Mouse (Mus musculus): ENCODE data around the gene Fance. TPM values are rescaled to one million over a fixed set of nuclear protein-coding genes. Genes with fewer than 3 reads are reported as not detected.
"Not testable (repeated sequence)": the region's sequence is repeated elsewhere in the genome, so short reads cannot be mapped to it uniquely, and the experiment has no call there.

The Fance gene
- total RNA-seq, 2 experiments from 2014 or later, result 25.2 to 27.9 TPM

DNA sequence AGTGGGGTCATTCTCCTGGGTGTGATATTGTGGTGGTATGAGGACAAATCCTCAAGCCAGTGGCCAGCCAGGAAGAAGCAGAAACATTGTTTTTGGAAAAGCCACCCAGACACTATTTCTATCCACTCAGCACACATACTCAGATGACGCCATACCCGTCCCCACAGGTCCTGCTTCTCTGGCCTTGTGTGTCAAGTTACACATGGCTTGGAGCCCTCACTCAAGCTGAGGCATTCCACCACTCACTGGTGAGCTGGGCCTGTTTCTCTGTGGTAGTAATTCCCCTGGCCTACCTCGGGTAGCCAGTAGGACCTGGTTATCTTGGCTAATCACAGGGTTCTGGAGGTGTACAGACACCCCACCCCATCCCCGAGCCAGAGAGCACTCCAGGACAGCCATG, 19.6 kb upstream of the Fance start:
- no peak for DNase-seq

DNA sequence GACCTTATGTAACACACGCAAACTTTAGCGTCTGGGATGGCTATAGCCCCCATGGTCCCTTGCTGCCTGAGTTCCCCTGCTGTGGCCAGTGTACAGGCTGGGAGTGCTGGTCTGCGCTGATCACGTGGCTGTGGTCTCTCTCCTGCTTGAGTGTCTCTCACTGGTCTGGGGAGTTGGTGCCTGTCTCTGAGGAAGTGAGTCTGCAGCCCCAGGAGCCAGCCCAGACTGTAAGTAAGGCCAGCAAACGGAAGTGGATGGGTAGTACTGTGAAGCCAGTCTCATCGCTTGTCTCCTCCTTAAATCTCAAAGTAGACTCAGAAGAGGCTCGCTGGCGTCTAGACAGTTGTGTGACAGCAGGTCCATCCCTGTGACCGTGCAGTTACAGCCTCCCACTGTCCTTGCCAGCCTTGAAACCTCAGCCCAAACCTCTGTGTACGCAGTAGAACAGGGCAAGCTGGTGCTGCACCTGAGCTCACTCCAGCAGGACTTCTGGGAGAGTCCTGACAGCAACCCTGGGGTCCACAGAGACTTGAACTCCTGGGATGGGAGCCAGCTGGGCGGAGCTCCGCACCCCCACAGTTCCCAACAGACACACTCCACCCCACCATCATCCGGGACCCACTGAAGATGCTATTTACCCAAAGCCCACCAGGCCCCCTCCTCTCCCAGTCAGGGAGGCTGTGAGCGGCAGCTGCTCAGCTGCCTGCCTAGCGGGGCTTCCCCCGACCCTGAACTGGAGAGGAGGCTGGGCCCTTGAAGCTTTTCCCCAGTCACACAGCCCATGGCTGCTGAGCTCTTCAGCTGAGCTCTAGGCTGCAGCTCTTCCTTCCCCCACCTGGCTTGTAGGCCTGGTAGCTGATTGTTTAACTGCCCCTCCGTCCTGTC, 18.6 kb upstream of the Fance start:
- peak in 1 of 2 experiments; percentile 34 for DNase-seq

DNA sequence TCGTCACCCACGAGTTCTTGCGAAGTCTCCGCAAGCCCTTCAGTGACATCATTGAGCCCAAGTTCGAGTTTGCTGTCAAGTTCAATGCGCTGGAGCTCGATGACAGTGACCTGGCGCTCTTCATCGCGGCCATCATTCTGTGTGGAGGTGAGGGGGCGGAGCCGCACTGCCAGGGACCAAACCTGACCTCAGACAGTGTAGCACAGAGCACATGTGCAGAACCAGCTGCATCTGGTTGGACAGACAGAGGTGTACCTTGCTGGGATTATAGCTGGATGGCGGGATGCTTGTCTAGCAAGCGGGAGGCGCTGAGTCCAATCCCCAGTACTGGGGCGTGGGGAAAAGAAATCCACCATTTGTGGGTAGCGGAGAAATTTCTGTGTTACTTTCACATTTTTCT, 14.4 kb upstream of the Fance start:
- no peak for DNase-seq

DNA sequence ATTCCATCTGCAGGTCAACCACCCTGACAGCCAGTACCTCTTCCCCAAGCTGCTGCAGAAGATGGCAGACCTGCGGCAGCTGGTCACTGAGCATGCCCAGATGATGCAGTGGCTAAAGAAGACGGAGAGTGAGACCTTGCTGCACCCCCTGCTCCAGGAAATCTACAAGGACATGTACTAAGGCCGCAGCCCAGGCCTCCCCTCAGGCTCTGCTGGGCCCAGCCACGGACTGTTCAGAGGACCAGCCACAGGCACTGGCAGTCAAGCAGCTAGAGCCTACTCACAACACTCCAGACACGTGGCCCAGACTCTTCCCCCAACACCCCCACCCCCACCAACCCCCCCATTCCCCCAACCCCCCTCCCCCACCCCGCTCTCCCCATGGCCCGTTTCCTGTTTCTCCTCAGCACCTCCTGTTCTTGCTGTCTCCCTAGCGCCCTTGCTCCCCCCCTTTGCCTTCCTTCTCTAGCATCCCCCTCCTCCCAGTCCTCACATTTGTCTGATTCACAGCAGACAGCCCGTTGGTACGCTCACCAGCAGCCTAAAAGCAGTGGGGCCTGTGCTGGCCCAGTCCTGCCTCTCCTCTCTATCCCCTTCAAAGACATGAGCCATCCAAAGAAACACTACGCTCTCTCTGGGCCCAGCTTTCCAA, 13.5 kb upstream of the Fance start:
- DNase-seq, result no peak

DNA sequence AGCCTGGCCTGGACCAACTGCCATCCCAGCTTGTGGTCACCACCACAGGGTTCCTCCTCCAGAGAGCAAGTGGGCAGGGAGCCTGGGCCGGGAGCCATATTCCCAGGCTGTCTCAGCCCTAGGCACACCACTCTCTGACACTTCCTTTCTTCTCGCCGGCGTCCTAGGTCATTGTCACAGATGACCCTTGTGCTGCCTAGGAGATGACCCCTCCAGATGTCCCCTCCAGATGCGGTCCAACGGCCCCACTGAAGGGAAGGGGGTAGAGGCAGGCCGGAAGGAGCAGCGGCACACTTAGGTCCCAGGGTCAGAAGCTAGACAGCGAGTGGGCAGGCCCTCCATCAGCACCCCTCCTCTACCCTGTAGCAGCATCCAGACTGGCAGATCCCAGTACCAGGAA, 13.0 kb upstream of the Fance start:
- no peak for DNase-seq

DNA sequence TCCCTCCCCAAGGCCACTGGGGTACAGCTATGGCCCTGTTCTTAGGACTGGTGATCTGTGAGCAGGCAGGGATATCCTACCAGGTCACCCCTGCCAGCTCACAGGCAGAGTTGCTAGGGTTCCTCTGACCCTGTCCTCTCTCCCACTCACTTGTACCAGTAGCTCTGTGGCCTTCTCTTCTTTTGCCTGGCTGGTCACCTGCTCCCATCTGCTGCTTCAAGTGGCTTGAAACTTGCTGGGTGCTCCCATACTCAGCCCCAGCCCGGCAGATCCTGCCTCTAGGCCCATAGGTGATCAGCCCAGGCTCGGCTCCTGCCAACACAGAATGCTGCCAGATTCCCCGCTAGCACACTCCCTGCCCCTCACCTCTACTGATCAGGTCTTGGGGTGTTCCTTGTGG, 12.5 kb upstream of the Fance start:
- DNase-seq, result no peak

DNA sequence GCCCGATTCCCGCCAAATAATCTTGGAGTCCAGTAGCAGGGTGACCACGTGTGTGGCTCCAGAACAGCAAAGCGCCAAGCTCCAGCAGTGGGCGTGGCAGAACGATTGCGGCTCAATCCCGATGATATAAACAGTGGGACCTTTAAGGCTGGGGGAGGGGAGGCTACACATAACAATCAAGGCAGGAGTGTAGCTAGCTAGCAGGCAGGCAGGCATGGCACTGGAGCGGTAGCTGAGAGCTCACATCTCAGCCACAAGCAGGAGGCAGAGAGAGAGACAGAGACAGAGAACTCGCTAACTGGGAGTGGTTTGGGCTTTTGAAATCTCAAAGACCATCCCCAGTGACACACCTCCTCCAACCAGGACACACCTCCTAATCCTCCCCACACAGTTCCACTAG, 8.1 kb upstream of the Fance start:
- DNase-seq, result no peak

DNA sequence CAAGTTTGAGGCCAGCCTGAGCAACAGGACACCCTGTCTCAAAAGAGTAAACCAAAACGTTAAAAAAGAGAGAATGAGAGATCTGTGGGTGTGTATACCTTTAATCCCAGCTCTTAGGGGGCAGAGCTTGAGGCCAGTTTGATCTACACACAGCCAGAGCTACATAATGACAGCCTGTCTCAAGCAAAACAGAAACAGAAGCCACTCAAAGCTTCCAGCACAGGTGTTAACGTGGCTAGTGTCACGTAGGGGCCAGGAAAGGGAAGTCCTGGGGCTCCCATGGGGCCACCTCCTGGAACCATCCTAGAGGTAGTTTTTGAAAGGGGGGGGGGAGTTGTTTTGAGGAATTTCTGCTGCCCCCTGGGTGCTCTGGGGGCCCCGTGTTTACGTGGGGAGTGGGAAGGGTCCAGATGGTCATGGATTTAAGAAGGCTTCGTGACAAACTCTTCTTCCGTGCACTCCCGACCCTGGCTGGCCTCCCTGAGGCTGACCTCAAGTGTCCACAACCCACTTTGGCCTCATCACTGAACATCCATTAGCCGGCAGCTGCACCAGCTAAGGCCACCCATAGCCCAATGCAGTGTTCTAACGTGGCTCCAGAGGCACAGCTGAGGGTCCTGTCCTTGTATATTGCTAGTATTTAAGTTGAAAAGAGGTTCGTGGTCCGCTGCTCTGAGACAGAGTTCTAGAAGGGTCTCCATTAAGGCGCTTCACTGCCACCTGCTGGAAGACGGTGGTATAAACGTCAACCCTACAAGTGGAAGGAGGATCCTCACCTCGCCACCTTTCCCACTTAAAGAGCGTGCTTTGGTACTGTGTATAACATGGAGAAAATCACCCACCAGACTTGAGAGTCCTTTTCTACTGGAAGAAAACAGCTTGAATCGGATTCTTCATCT, 4.8 kb upstream of the Fance start:
- peak; percentile 75 to 86 for DNase-seq

DNA sequence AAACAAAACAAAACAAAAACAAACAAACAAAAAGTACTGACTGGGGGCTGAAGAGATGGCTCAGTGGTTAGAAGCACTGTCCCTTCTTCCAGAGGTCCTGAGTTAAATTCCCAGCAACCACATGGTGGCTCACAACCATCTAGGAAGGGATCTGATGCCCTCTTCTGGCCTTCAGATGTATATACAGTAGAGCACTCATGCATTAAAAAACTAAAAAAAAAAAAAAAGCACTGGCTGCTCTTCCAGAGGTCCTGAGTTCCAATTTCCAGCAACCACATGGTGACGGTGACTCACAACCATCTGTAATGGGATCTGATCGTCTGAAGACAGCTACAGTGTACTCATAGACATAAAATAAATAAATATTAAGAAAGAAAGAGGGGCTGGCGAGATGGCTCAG, 2.5 kb upstream of the Fance start:
- DNase-seq, result no peak

DNA sequence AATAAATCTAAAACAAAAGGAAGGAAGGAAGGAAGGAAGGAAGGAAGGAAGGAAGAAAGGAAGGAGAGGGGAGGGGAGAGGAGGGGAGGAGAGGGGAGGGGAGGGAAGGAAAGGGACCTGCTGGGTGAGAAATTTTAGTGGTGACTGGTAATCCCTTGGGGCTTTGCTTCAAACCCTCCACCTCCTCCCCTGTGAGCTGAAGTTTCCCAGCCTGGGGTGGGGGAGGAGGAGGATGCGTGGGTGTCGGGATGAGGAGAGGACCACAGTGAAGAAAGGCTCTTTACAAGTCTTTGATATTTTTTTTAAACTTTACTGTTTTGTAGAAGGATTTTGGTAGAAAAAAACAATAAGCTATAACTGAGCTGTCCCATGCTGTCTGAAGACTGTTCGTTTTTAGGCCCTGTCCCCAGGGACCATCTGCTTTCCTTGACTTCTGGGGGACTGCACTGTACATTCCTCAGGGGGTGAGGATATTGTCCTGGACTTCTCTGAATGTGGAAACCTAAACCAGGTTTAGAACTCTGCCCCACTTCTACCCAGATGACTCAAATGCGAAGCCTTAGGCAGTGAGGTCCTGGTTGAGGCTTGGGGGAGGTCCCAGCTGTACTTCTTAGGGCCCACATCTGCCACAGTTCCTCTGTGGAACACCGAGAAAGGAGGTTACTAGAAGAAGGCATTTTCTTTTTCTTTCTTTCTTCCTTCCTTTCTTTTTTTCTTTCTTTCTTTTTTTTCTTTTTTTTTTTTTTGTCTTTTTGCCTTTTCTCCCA, 1.8 kb upstream of the Fance start:
- DNase-seq, result no peak

DNA sequence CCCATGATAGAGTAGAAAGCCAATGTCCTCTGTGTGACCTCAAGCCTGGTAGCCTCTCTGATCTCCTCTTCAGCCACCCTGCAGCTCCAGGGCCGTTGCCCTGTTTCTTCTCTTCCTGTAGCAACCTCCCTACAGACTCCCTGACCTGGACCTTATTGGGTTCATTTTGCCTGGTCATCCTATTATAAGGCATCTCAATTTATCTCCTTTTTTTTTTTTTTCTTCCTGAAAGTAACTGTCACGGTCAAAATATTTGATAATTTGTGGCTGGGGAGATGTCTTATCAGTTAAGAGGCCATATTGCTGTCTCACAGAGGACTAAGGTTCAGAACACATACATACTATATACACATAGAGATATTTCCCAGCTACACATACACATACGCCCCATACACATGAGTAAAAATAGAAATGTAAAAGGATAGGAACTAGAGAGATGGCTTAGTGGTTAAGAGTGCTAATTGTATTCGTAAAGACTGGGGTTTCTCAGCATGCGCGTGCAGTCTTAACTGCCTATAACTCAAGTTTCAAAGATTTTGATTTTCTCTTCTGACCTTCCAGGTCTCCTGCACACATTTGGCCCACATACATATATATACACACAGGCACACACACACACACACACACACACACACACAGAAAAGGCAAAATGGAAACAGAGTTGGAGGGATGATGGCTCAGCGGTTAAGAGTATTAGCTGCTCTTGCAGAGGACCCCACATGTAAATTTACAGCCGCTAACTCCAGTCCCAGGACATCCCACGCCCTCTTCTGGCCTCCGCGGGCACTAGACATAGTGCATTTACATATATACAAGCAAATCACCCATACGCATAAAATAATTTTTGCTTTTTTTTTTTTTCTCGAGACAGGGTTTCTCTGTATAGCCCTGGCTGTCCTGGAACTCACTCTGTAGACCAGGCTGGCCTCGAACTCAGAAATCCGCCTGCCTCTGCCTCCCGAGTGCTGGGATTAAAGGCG, 797 bp upstream of the Fance start:
- DNase-seq, result no peak

DNA sequence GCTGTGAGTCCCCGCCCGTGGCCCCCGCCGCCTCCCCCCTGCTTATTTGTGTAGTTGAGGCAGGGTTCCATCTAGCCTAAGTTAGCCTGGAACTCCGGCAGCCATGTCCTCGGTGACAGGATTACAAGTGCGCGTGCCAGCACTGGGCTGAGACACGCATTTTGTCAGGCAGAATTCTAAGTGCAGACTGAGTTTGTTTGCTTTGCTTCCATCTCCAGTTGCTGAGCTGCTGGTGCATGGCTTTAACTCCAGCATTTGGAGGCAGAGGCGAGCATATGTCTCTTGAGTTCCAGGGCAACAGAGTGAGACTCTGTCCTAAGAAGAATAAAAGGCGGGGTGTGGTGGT, 534 bp downstream of the Fance start:
- no peak for DNase-seq

DNA sequence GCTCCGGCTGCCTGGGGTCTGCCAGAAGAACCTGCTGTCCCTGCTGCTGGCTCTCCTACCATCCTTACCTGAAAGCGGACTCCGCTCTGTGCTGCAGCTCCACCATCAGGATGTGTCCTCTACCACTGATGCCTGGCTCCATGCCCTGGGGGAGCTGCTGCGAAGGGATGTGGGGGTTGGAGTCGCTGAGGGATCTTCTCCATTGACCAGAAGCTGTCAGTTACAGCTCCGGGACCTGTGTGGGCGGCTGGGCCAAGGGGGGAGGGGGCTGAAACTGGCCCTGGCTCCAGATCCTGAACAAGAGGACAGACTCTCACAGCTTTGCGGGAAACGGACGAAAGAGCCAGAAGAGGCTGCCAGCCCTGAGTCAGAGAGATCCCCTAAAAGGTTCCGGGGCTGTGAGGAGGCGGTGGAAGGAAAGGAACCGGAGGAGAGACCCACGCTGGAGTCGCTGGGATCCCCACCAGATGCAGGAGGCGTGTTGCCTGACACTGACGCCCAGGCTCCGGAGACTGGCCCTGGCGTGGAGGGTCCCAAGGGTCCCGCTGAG, 2.4 kb downstream of the Fance start:
- DNase-seq, result no peak

DNA sequence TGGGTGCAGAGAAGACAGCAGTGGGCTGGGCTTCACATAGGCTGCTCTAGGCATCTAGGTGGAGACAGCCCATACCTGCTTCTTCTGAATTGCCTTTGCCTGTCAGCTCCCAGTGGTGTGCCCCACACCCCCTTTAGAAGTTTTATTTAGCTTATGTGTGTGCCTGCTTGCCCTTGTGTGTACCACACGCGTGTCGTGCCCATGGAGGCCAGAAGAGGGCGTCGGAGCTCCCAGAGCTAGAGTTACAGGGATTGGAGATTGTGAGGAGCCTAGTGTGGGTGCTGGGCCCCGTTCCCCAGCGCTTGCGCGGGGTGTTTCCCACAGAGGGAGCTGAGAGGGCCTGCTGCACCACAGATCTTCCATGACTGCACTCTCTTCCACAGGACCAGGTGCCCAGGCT, 3.2 kb downstream of the Fance start:
- no peak for DNase-seq

DNA sequence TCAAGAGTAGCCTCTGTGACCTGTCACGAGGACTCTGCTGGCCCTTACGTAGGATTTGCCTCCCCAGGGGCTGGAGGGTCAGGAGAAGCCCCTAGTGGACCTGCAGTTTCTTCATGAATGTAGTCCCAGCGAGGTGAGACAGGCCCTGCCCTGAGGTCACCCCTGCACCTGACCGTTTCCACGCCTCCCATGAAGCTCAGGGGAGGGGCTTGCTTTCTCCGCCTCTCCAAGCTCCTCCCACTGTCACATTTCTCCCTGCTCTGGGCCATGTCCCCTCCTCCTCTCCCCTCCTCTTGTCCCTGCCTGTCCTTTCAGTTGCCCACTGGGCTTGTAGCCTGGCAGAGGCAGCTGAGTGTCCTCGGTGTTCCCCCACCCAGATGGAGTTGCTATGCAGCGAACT, 3.8 kb downstream of the Fance start:
- DNase-seq, result no peak

DNA sequence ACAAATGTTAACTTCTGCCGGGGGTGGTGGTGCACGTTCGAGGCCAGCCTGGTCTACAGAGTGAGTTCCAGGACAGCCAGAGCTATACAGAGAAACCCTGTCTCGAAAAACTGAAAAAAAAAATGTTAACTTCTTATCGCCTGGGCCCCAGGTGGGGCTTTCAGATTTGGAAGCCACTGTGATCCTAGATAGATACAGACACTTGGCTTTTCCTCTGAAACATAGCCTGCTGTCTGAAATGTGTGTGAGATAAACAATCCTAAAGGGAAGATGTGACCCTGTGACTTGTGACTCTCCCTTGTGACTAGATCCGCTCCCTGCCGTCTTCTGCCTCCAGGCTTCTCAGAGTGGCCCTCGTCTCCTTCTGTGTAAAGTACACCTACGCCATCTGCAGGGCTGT, 4.4 kb downstream of the Fance start:
- no peak for DNase-seq

DNA sequence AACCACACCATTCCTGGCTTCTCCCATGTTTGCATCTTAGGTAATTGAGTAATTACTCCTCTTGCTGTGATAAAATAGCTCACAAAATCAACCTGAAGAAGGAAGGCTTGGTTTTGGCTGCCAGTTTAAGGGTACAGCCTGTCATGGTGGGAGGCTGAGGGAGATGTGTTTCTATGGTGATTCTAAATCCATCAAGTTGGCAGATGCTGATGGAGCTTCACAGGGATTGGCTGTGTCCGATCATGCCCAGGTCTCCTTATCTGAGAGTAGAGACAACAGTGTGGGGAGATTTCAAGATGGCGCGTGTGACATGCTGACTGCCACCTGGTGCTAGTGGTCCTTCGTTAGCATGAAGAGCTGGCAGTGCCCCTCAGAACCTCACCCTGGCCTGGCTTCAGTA, 8.4 kb downstream of the Fance start:
- no peak for DNase-seq

DNA sequence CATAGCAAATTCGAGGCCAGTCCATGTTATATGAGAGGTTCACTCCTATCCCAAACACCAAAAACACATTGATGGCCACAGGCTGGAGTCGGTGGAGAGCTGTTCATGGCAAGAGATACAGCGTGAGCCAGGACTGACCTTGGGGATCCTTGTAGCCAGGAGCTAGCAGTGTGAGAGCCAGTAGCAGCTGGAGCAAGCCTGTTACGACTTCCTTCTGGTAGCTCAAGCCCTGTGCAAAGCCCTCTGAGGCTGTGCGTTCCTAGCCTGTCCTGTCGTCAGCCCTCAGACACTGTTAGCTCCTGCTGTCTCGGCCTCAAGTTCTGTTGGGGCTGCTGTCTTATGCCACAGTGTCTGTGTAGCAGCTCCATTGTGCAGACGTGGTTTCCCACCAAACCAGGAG, 10.5 kb downstream of the Fance start:
- no peak for DNase-seq

DNA sequence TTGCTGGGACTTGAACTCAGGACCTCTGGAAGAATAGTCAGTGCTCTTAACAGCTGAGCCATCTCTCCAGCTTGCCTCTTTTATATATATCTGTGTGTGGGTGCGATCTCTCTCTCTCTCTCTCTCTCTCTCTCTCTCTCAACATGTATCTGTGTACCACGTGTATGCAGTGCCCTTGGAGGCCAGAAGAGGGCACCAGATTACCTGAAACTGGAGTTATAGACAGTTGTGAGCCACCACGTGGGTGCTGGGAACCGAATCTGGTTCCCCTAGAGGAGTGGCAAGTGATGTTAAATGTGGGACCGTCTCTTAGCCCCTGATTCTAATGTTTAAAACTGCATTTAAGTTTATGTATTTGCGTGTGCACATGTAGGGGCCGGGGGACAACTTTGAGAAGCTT, 11.1 kb downstream of the Fance start:
- not testable (repeated sequence) for DNase-seq

DNA sequence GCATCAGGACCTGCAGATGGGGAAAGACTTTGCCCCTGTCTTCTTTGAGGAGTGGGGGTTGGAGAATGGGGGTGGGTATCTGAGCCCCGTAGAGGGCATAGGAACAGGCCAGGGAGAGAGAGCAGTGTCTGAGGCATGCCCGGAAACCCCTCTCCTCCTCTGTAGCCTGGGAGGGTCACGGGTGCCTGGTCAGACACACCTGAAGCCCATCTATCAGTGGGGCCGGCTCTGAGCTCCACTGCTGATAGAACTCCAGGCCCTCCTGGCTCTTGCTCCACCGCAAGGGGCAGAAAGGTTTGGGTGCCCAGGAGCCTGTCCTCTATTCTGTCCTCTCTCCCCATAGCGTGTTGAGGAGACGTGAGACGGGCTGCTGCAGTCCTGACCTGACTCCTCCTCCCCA, 12.4 kb downstream of the Fance start:
- no peak for DNase-seq

DNA sequence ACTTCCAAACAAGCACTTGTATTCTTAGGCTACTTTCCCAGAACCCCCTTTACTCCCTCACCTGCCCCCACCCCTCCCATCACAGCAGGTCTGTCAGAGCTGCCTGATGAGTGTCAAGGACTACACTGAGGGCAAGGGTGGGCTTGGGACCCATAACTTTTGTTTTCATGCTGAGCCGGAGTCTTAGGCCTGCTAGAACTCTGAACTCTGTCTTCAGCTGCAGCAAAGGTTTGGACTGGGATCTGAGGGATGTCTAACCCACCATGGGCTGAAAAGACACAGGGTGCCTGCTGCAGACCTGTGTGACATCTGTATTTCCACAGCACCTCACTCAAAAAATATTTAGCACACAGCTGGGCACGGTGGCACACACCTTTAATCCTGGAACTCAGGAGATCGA, 13.6 kb downstream of the Fance start:
- no peak for DNase-seq

Measured in layer of hippocampus, postnatal 36 days (tissue).